Mouse (Mus musculus) telencephalon, adult 2 months (tissue): ENCODE data around the gene Lrch1.

Experiments
- DNase-seq: peaks from one replicate; pipeline ENCODE4 v3.0.0-alpha.2; 2011; ENCODE audit warnings: low read depth, low spot score

Lrch1 gene

DNA sequence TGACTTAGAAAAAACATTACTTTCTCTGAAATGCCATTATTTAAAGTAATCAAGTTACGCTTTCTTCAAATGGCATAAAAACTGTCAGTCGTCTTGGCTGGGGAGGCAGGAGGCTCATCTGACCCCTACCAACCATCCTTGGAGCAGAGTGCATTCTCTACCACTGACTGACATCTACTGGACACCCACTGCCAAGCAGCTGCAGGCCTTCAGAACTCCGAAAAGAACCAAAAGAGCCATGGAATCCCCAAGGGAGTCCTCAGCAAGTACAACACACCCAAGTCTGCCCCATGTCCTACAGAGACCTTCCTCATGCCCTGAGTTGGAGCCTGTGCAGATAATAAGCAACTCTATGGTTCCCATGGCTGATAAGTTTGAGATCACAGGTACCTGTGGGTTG lies 224.1 kb downstream of the Lrch1 start:
- no peak for DNase-seq

DNA sequence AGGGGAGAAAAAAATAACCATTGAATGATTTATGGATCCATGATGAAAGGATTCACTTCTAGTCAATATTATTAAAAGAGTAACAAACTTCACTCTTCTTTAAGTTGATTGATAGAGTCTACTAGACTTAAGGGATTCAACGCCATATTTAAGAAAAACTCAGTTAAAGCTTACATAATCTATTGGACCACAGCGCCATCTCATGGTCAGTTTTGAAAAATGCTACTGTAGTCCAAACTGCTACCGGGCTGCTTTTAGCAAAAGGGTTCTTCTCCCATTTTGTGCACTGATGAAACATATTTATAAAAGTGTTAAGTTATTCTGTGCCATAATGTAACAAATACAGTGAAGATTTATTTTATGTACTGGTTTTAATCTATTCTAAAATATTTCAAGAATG lies 238.6 kb downstream of the Lrch1 start:
- peak; percentile 64 for DNase-seq
